Mouse (Mus musculus) cortical plate, adult 2 months (tissue): ENCODE measurements around the gene Smim24.

ENCODE experiments used
- CTCF ChIP-seq: fragments of 200-500 bp; IDR thresholded peaks from 2 replicates; pipeline ENCODE4 v1.5.1; 2011; ENCODE audit warnings: mild to moderate bottlenecking, control low read depth, low read length; ENCODE audit not compliant: insufficient read depth; ENCODE audit errors: extremely low read depth
- POLR2A ChIP-seq: fragments of 200-500 bp; IDR thresholded peaks from 2 replicates; pipeline ENCODE4 v1.6.1; 2011; ENCODE audit warnings: mild to moderate bottlenecking, low read length, control low read depth; ENCODE audit not compliant: insufficient read depth; ENCODE audit errors: extremely low read depth

GRCm38 (mm10) chr10:81404720-81405119 is 11.9 kb downstream of the Smim24 start:
- TF ChIP-seq POLR2A, result no peak
- TF ChIP-seq CTCF, result no peak
